Mouse (Mus musculus) gastrocnemius, postnatal 10 days (tissue): ENCODE measurements around the gene Commd9. TPM values are rescaled to one million over a fixed set of nuclear protein-coding genes. Genes with fewer than 3 reads are reported as not detected.

Experiments
- DNase-seq: peaks from one replicate; pipeline ENCODE4 v3.0.0; 2021; ENCODE audit warnings: mixed read lengths
- total RNA-seq, 2 experiments: library from RNA; stranded (reverse); gene quantifications; 2 replicates each; pipeline ENCODE4 v1.2.3; 2021

Gene Commd9
- total RNA-seq, 2 experiments from 2014 or later = 34.5 to 36.4 TPM

DNA sequence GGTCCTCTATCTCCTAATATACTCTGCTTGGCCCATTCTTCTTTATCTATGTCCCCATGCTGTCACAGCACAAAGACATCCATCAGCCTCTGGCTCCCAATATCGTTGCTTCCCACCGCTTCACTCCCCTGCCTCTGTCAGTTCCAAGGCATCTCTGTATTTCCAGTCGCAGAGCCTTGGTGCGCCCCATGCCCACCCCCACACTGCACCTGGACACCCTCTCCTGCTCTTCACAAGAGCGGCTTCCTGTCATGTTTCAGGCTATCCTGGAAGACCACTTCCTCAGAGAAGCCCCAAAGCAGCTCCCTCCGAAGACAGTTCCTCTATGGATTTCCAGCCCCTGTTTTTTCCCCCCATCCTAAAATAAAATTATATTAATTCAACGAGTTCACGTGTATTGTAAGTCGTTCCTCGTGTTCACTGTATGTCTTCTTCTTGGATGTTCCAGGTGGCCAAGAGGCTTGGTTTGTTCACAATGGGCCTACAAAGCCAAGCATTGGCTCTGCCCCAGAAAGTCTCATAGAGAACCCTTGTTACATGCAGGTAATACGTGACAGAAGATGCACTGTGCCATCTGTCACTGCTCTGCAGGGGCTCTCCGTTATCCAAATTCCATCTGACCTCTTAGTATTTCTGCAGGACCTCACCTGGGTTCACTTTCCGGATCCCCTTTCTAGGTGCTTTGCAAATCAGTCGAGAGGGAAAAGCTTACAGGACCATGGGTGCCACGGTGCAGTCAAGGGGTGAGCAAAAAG, 23.5 kb downstream of the Commd9 start:
- no peak for DNase-seq

DNA sequence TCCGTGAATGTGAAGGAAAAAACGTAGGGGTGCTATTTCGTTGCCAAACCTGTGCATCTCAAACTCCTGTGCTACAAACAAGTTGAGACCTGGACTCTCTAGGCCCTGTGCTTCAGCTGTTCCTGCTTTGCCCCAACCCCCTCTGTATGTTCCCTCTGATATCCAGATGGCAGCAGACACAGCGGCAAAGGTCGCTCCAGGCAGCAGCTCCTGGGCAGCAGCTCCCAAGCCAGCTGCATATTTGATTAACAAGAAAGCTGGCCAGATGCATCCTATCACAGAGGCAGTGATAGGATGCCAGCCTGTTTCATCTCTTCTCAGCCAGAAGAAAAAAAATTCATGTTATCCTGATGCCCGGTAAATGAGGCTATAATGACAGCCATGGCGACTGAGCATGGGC, 32.5 kb downstream of the Commd9 start:
- no peak for DNase-seq

DNA sequence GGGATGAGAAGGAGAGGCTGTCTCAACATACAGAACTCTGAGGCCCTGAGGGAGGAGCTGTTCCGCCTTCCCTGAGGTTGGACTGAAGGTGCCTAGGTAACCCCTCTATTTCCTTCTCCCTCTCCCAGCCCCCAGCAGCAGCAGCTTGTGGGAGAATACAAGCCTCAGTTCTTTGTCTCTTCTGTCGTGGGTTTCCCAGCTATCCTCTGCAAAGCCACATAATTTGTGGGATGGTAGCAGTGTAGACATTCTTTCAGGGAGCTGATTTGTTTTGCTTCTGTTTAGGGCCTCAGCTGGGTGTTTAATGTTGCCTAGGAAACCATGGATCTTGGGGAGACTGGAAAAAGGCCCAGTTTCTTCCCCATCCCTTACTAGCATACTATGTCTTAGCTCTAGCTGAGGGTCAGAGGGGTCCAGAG, 34.1 kb downstream of the Commd9 start:
- no peak for DNase-seq

DNA sequence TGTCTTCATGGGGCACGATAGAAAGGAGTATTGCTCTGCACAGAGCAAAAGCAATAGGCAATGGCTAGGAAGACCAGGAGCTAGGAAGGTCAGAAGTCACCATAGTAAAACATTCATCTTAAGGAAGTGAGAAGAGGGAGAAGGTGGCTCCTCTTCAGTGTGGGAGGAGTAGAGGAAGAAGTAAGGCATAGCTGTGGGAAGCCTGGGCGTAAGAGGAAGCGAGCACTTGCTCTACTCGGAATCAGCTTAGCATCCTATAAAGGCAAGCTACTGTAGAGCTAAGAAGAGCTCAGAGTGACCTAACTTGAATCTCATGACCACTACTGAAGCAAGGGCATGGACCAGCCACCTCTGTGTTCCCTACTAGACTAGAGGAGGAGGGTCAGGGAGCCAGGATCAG, 36.3 kb downstream of the Commd9 start:
- no peak for DNase-seq

DNA sequence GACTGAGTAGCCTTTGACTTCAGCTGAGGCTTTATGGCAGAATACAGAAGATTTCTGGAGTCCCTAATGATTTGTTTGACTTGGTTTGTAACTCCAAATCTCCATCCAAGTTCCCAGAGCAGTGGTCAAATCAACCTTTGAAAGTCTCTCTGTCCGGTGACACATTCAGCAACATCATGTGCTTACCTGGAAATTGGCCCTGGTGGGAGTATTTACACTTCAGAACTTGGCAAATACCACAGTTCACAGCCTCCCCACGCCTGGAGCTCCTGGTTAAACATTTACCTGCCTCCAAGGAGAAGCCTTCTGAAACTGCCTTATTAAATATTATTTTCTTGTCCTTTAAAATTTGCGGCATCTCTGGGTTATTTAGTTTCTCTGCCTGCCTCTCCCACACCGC, 37.1 kb downstream of the Commd9 start:
- DNase-seq = no peak

DNA sequence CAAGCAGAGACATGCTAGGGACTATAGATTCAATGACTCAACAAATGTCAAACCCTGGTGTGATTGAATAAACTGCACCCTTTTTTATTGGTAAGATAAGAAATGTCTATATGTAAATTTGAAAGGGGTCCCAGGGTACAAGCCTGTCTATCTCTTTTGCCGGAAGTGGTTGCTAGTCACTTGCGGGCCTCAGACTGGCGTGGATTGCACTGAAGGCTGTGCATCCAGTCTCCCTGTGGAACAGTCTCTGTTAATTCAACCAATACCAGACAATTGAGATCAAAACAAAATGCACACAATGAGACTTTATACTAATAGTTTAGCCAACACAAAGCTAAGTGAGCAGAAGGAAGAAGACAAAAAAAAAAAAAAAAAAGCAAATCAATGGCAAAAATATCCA, 39.1 kb downstream of the Commd9 start:
- no peak for DNase-seq

DNA sequence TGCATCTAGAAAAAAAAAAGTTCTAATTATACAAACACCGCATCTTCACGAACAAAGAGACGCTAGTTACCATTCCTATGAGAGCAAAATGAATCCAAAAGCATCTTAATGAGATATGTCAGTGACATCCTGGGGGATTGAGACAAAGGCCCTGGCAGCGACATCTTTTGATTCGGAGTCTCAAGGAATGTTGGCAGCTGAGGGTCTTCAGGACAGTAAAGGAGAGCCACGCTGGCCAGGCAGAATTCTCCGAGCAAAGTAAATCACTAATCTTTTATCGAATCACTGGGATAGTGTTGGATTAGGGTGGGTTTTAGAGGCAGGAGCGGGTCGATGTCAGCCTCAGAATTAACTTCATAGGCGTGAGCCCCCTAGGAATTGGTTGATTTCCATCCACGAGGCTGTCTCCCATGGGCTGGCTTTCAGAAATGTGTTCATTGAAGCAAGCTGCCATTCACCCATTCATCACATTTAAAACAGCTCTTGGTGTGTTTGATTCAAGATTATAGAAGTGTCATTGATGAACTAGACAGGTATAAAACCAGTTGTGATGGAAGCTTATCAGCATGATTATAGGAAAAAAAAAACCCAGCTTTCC, 39.6 kb downstream of the Commd9 start:
- DNase-seq = no peak

DNA sequence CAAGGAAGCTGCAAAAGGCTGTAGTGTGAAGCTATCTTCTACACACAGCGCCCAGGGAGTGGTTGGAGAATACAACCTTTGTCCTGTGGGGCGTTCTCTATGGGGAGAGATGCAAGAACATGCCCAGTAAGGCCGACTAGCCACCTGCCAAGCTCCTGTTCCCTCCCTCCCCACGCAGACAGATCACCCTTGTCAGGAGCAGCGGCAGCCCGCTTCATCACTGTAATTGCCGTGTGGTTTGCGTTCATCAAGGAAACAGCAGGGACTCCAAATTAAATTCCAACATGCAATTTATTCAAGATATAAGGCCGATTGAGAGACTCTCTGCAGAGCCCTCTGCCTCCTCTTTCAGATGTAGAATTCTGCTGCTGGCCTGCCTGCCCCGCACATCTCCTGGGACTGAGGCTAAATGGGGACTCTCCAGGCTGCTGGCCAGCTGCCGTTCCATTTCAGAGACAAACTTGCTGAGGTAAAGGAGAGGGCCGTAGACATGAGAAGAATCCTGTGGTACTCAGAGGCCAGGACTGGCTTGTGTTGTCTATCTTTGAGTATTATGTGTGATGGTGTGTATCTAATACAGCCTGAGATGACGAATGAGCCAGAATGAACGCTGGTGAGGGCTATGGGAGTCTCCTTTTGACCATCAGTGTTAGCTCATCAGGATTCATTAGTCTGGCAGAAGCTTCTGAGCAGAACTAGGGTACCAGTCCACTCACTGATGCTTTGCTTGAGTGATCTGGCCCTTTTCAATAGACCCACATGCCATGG, 46.3 kb downstream of the Commd9 start:
- DNase-seq = no peak

DNA sequence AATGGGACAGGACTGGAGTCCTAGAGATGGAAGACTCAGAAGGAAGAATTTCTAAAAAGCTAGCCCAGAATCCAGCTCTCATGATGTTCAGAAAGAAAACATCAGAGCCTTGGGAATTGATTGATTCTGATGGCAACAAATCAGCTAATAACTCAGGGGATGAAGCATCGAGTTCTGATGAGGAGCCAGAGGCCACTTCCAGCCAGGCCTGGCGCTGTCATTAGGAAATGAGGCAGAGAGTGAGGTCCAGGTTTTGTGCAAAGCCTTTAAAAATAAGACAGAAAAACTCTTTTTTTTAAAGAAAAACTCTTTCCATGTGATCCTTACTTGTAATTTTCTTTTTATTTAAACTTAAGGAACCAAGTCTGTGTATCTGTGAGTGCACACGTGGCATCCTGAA, 47.3 kb downstream of the Commd9 start:
- peak; percentile 32 for DNase-seq

DNA sequence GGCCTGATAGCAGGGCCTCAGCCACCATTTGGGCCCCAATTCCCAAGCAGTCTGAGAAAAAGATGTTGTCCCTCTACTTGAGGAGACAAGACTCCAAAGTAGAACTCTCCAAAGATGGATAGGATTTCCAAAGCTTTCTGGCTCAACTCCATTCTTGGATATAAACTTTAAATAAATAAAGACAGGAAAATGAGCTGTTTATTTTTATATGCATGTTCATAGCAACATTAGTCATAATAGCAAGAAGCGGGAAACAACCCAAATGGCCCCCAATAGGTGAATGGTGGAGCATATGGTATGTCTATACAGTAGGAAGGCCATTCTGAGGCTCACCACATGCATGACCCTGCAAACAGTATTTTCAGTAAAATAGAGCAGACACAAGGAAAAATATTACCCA, 49.0 kb downstream of the Commd9 start:
- DNase-seq = no peak

DNA sequence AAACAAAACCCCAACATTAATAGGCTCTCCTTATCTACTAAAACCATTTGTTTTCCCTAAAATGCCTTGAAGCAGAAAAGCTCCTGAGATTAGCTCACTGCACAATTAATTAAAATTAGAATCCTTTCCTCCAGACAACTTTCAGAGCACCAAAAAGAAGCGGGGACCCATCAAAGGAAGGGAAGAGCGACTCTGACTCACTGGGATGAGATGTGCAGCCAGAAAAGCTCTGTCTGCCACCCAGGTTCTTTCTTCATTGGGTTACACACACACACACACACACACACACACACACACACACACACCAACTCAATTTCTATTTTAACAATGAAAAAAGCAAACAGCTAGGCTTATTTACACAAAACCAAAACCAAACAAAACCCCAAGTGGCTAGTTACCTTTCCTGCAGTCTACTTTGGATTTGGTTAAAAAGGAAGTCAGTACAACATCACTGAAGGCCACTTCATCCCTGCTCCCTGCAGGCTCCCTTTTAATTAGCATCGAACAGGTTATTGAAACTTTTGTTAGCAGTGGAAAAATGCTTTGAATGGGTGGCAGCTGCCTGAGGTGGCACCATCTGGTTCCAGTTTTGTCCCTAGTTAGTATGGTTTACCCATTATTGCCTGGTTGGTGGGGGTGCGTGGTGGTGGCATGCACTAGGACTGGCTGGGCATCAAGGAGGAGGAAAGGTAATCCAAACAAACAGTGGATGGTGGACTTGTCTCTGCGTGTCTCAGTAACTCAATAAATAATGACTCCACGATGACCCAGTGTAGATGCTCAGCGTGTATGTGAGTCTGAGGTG, 64.9 kb downstream of the Commd9 start:
- DNase-seq = no peak

Other genes with a start within 250 kb of the Commd9 start
- gene Rag1, start 236.7 kb upstream of the Commd9 start, total RNA-seq = under 1 TPM; 0.16 to 0.61 TPM
- gene B230118H07Rik, start 236.7 kb upstream of the Commd9 start, total RNA-seq = 10 to 100 TPM; 50.4 to 50.8 TPM
- gene Traf6, start 207.8 kb upstream of the Commd9 start, total RNA-seq = 10 to 100 TPM; 11.5 to 12.1 TPM
- gene Prr5l, start 3.2 kb upstream of the Commd9 start, total RNA-seq = 1 to 10 TPM; 2.2 to 4.9 TPM